Mouse (Mus musculus): ENCODE results near the gene 0610030E20Rik. TPM values are rescaled to one million over a fixed set of nuclear protein-coding genes. Genes with fewer than 3 reads are reported as not detected.

The 0610030E20Rik gene
- polyA plus RNA-seq, 1 experiment from 2014 or later: 18.7 TPM

GRCm38 (mm10) chr6:72326274-72326673, 20.8 kb upstream of the 0610030E20Rik start:
- Histone ChIP-seq H3K27me3 (replicated peaks) (no peaks in the 10 kb centered on the region), H3K4me3 (no peak overlapping the region), H3K4me2 (no peak overlapping the region), H3K4me1 (no peaks in the 10 kb centered on the region), H3K36me3 (replicated peaks) (peaks cover 65% of the 10 kb centered on the region), H3K9me3 (no peaks in the 10 kb centered on the region), H3K27ac (no peak overlapping the region), H3K9ac (no peak overlapping the region)
- 81% methylated on average over 6 of the region's 6 CpGs for WGBS
- no peak for ATAC-seq (replicated peaks)

DNA sequence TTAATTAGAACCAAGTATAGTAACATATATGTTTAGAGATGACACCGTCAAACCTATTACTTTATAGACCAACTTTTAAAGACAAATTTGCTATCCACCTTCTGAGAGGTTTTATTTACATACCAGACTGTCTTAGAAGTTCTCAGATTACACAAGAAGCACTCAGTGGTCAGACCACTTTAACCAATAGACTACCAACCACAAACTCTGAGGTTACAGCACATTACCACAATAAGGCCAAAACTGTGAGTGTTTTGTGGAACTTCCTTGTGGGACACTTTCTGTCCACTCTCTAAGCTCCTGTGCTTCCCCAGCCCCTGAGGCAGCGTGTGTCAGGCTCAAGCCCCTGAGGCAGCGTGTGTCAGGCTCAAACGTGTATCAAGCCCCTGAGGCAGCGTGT, 18.1 kb upstream of the 0610030E20Rik start:
- no peaks in the 10 kb centered on the region for H3K4me1 ChIP-seq
- H3K9me3 ChIP-seq: no peaks in the 10 kb centered on the region
- no peak for ATAC-seq (replicated peaks)
- H3K36me3 ChIP-seq (replicated peaks): peaks cover 52% of the 10 kb centered on the region
- no peak overlapping the region for H3K27ac ChIP-seq
- no peak overlapping the region for H3K9ac ChIP-seq
- no peak overlapping the region for H3K4me3 ChIP-seq
- WGBS: 95% methylated on average over 5 of the region's 5 CpGs
- H3K27me3 ChIP-seq (replicated peaks): no peaks in the 10 kb centered on the region
- no peak overlapping the region for H3K4me2 ChIP-seq

DNA sequence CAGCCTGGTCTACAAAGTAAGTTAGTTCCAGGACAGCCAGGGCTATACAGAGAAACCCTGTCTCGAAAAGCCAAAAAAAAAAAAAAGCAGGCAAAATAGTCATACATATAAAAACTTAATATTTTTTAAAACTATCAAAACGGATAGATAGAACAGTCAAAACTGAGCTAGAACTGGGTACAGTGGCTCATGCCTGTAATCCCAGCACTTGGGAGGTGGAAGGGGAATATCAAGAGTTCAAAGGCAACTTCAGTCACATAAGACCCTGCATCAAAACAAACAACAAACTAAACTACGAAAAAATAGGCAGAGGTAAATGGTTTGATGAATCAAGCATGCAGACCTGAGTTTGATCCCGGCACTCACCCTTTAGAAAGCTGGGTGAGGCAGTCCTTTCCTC, 17.0 kb upstream of the 0610030E20Rik start:
- ATAC-seq (replicated peaks): no peak
- 90% methylated on average over 4 of the region's 4 CpGs for WGBS

GRCm38 (mm10) chr6:72333111-72333510, 14.0 kb upstream of the 0610030E20Rik start:
- Histone ChIP-seq H3K4me1 (no peaks in the 10 kb centered on the region), H3K27me3 (replicated peaks) (no peaks in the 10 kb centered on the region), H3K27ac (no peak overlapping the region), H3K4me2 (no peak overlapping the region), H3K36me3 (replicated peaks) (peaks cover 52% of the 10 kb centered on the region), H3K9me3 (no peaks in the 10 kb centered on the region), H3K9ac (no peak overlapping the region), H3K4me3 (no peak overlapping the region)
- ATAC-seq (replicated peaks): no peak
- WGBS: 90% methylated on average over 5 of the region's 5 CpGs

More for the DNA sequence above, 17.0 kb upstream of the 0610030E20Rik start:
- Histone ChIP-seq H3K4me2 (no peak overlapping the region), H3K27me3 (replicated peaks) (no peaks in the 10 kb centered on the region), H3K4me1 (no peaks in the 10 kb centered on the region), H3K36me3 (replicated peaks) (peaks cover 46% of the 10 kb centered on the region), H3K9me3 (no peaks in the 10 kb centered on the region), H3K4me3 (no peak overlapping the region), H3K9ac (no peak overlapping the region), H3K27ac (no peak overlapping the region)

DNA sequence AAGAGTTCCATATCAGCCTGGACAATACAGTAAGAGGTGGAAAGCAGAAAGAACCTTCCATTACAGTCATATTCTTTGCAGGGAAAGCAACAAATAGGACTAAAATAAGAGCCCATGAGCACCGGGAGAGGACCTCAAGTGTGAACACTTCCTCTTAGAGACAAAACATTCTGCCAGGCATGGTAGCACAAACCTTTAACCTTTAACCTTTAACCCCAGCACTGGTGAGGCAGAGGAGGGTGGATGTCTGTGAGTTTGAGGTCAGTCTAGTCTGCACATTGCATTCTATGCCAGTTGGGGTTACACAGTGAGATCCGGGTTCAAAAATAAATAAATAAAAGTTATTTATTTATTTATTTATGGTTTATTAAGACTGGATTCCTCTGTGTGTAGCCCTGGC, 6.6 kb upstream of the 0610030E20Rik start:
- Histone ChIP-seq H3K4me2 (no peak overlapping the region), H3K9ac (no peak overlapping the region), H3K9me3 (no peaks in the 10 kb centered on the region), H3K27ac (no peak overlapping the region), H3K4me1 (peaks cover 18% of the 10 kb centered on the region), H3K27me3 (replicated peaks) (no peaks in the 10 kb centered on the region), H3K4me3 (no peak overlapping the region), H3K36me3 (replicated peaks) (peaks cover 25% of the 10 kb centered on the region)
- WGBS: 58% methylated on average over 2 of the region's 2 CpGs
- ATAC-seq (replicated peaks): no peak

DNA sequence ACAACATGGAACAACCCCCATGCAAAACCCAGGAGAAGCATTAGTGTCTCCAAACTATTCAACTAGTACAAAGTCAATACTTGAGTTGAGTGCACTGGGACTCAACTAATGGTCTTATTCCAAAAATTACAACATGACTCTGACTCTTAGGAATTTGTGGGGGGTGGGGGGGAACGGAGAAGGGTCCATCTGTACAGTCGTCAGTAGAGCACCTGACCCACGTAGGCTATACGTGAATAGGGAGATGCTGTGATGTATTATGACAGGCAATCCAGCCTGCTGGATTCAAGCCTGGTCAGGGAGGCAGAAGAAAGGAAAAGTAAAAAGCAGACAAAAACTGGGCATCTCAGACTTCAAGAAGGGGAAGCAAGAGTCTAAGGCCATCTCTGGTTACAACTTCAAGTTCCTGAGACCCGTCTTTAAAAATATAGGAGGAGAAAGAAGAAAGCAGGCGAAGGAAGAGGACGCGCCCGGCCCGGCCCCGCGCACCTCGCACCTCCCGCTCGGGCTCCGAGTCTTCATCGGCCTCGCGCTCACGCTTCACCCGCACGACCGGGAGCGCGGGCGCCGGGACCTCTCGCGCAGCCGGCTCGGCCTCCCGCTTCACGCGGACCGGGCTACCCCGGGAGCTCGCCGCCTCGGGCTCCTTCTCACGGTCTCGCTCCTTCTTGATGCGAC, 2.6 kb upstream of the 0610030E20Rik start:
- no peaks in the 10 kb centered on the region for H3K9me3 ChIP-seq
- H3K4me3 ChIP-seq: peak overlapping the region; percentile 60
- H3K4me1 ChIP-seq: peaks cover 45% of the 10 kb centered on the region
- whole genome bisulfite sequencing: under 1% methylated on average over 41 of the region's 42 CpGs
- H3K27me3 ChIP-seq (replicated peaks): no peaks in the 10 kb centered on the region
- peak overlapping the region; percentile 63 for H3K27ac ChIP-seq
- peak overlapping the region; percentile 65 for H3K9ac ChIP-seq
- ATAC-seq (replicated peaks): peak; percentile 40
- H3K4me2 ChIP-seq: peak overlapping the region; percentile 76
- 0 out of 2 replicates have a peak, but pooled peaks cover 4% of the 10 kb centered on the region for H3K36me3 ChIP-seq (replicated peaks)

GRCm38 (mm10) chr6:72345074-72345567, 2.0 kb upstream of the 0610030E20Rik start, which contains the start of gene Usp39:
Gene Usp39, minus strand, starts transcription at chr6:72345184.
- peak; percentile 80 for ATAC-seq (replicated peaks)
- H3K9ac ChIP-seq: peak within 1 kb of the TSS; percentile 65
- peak within 1 kb of the TSS; percentile 60 for H3K4me3 ChIP-seq
- peak within 1 kb of the TSS; percentile 76 for H3K4me2 ChIP-seq
- under 1% methylated on average over 30 of the region's 30 CpGs for WGBS
- H3K4me1 ChIP-seq: peaks cover 45% of the 10 kb centered on the region
- no peaks in the 10 kb centered on the region for H3K27me3 ChIP-seq (replicated peaks)
- H3K36me3 ChIP-seq (replicated peaks): peaks cover 8% of the 10 kb centered on the region; the same call in 1 of the 2 replicates
- no peaks in the 10 kb centered on the region for H3K9me3 ChIP-seq
- peak within 1 kb of the TSS; percentile 63 for H3K27ac ChIP-seq

DNA sequence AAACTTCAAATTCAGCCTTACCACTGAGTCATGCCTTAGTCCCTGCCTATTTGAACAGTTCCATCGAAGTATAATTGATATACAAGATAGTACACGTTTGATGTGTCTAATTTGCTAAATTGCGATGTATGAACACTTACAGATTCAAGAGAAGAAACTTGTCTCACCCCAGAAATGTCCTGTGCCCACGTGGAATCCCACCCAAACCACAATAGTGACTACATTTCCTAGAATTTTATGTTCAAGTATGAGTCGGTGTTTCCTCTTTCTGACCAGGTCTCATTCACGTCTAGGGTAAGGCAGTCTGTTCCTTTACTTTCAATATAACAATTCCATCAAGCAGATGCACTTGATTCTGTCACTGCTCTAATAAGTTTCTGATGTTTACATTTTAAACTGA, 1.5 kb upstream of the 0610030E20Rik start:
- H3K36me3 ChIP-seq (replicated peaks): peaks cover 11% of the 10 kb centered on the region; the same call in 1 of the 2 replicates
- H3K4me2 ChIP-seq: peak overlapping the region; percentile 76
- ATAC-seq (replicated peaks): peak; percentile 1; the same call in 1 of the 2 replicates
- H3K27me3 ChIP-seq (replicated peaks): no peaks in the 10 kb centered on the region
- peak overlapping the region; percentile 60 for H3K4me3 ChIP-seq
- no peaks in the 10 kb centered on the region for H3K9me3 ChIP-seq
- peak overlapping the region; percentile 63; the same call in 1 of the 2 replicates for H3K27ac ChIP-seq
- peaks cover 45% of the 10 kb centered on the region for H3K4me1 ChIP-seq
- H3K9ac ChIP-seq: no peak overlapping the region
- WGBS: 51% methylated on average over 6 of the region's 6 CpGs

- peaks cover 9% of the 10 kb centered on the region; the same call in 1 of the 2 replicates for H3K36me3 ChIP-seq (replicated peaks)
- H3K4me1 ChIP-seq: peaks cover 45% of the 10 kb centered on the region
- H3K27me3 ChIP-seq (replicated peaks): no peaks in the 10 kb centered on the region
- H3K4me3 ChIP-seq: no peak overlapping the region
- no peaks in the 10 kb centered on the region for H3K9me3 ChIP-seq
- ATAC-seq (replicated peaks): no peak
- peak overlapping the region; percentile 77; the same call in 1 of the 2 replicates for H3K4me2 ChIP-seq
- 85% methylated on average over 4 of the region's 4 CpGs for WGBS
- H3K9ac ChIP-seq: no peak overlapping the region
- no peak overlapping the region for H3K27ac ChIP-seq
Measured at GRCm38 (mm10) chr6:72346261-72346660, 856 bp upstream of the 0610030E20Rik start.

DNA sequence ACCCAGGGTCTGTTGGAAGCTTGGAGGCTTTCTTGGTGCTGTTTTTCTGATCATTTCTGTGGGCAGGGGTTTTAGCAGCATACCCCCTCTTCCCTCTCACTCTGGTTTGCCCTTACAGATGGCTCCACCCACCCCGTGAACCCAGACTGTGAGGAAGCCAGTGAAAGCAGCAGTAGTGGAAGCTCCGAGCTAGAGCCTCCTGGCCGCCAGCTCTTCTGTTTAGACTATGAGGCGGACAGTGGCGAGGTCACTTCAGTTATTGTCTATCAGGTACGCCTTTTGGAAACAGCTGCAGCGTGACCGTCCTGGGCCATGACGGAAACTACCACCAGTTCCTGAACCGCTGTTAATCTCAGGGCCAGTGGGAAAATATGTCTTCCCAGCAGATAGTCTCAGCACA, 1.3 kb downstream of the 0610030E20Rik start:
- Histone ChIP-seq H3K27me3 (replicated peaks) (no peaks in the 10 kb centered on the region), H3K4me1 (peaks cover 42% of the 10 kb centered on the region), H3K9ac (peak overlapping the region; percentile 94; the same call in 1 of the 2 replicates), H3K4me3 (peak overlapping the region; percentile 93; the same call in 1 of the 2 replicates), H3K4me2 (peak overlapping the region; percentile 77; the same call in 1 of the 2 replicates), H3K27ac (no peak overlapping the region), H3K36me3 (replicated peaks) (peaks cover 7% of the 10 kb centered on the region; the same call in 1 of the 2 replicates), H3K9me3 (no peaks in the 10 kb centered on the region)
- WGBS: 81% methylated on average over 10 of the region's 10 CpGs
- no peak for ATAC-seq (replicated peaks)

DNA sequence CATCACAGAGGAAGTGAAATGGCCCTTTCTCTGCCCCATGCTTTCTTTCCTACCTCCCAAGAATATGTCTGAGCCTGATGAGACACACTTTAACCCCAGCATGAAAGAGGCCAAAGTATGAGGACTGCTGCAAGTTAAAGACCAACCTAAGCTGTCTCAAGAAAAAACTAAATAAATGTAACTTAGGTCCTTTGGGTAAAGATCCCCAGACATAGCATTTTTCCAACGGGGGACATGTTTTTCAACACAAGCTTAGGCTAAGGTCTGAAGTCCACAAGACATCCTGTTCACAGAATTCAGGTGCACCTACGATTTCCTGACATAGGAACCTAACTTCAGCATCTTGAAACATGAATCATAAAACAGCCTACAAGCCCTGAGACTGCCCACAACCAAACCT, 3.1 kb downstream of the 0610030E20Rik start:
- no peak overlapping the region for H3K4me3 ChIP-seq
- no peaks in the 10 kb centered on the region for H3K27me3 ChIP-seq (replicated peaks)
- no peak overlapping the region for H3K9ac ChIP-seq
- WGBS: 95% methylated on average over 2 of the region's 2 CpGs
- no peak overlapping the region for H3K27ac ChIP-seq
- no peak overlapping the region for H3K4me2 ChIP-seq
- no peaks in the 10 kb centered on the region for H3K9me3 ChIP-seq
- H3K36me3 ChIP-seq (replicated peaks): peaks cover 7% of the 10 kb centered on the region; the same call in 1 of the 2 replicates
- no peak for ATAC-seq (replicated peaks)
- H3K4me1 ChIP-seq: peaks cover 40% of the 10 kb centered on the region

DNA sequence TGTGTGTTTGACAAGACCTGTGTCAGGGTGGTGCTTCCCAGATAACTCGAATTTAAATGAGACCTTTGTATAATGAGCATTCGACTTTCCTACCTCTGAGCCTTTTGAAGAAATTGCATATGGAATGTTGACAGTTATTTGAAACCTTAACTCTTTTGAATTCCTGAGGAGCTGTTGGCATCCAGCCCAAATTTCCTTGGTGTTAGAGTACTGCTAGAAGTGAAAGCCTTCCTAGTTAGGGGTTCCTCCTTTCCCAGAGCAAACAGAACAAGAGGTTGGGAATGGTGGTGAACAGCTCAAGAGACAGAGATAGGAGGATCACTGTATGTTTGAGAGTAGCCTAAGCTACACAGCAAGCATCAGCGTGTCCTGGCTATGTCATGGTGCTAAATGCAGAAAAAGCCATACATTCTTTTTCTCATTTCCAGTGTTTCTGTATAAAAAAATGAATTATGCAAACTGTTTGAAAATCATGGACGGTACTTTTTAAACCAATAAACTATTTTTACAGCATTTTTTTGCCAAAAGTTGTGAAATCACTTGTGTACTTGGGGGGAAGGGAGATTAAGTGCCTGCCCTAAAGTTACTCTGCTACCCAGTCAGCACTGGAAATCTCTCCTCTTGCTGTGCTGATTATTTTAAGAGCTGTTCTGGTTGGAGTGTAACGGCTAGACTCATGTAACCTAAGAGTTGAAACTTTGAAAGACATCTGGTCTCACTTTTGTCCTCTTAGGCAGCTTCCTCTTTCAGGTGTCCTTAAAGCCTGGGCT, 5.7 kb downstream of the 0610030E20Rik start:
- no peaks in the 10 kb centered on the region for H3K27me3 ChIP-seq (replicated peaks)
- H3K4me2 ChIP-seq: no peak overlapping the region
- 81% methylated on average over 5 of the region's 5 CpGs for WGBS
- H3K36me3 ChIP-seq (replicated peaks): peaks cover 7% of the 10 kb centered on the region; the same call in 1 of the 2 replicates
- peaks cover 38% of the 10 kb centered on the region for H3K4me1 ChIP-seq
- H3K9me3 ChIP-seq: no peaks in the 10 kb centered on the region
- no peak for ATAC-seq (replicated peaks)
- no peak overlapping the region for H3K4me3 ChIP-seq
- H3K9ac ChIP-seq: no peak overlapping the region
- H3K27ac ChIP-seq: no peak overlapping the region

Data from midbrain, embryonic 15.5 days (tissue).